Mouse (Mus musculus) testis, adult 2 months (tissue): Measurements from ENCODE around the gene Kcnh3. TPM values are rescaled to one million over a fixed set of nuclear protein-coding genes. Genes with fewer than 3 reads are reported as not detected.
A peak's percentile ranks its signal among the peaks of the same experiment; 100 is the strongest.

Experiments used
- H3K27ac ChIP-seq: fragments of 200-500 bp; 2 replicates; pipeline ENCODE4 v1.5.1; 2012; ENCODE audit warnings: low read depth, low read length; ENCODE audit not compliant: control insufficient read depth, insufficient read depth
- H3K27me3 ChIP-seq: fragments of 200-500 bp; 2 replicates; pipeline ENCODE4 v1.6.1; 2012; ENCODE audit warnings: mild to moderate bottlenecking, low read length, moderate library complexity; ENCODE audit not compliant: control insufficient read depth, insufficient read depth
- H3K36me3 ChIP-seq: fragments of 200-500 bp; 2 replicates; pipeline ENCODE4 v1.6.1; 2012; ENCODE audit warnings: mild to moderate bottlenecking, low read length; ENCODE audit not compliant: control insufficient read depth, insufficient read depth
- H3K4me1 ChIP-seq: fragments of 200-500 bp; 2 replicates; pipeline ENCODE4 v1.6.1; 2012; ENCODE audit warnings: low read length; ENCODE audit not compliant: control insufficient read depth, insufficient read depth
- H3K4me3 ChIP-seq: fragments of 200-500 bp; 2 replicates; pipeline ENCODE4 v1.5.1; 2012; ENCODE audit warnings: low read depth, mild to moderate bottlenecking, low read length, moderate library complexity, mixed read lengths; ENCODE audit not compliant: control insufficient read depth
- CTCF ChIP-seq: fragments of 200-500 bp; IDR thresholded peaks from 2 replicates; pipeline ENCODE4 v1.5.1; 2012; ENCODE audit warnings: low read depth, mild to moderate bottlenecking, inconsistent platforms, low read length, moderate library complexity; ENCODE audit not compliant: control insufficient read depth, insufficient read depth, insufficient replicate concordance
- POLR2A ChIP-seq: fragments of 200-500 bp; IDR thresholded peaks from 2 replicates; pipeline ENCODE4 v1.6.1; 2012; ENCODE audit warnings: low read depth, mild to moderate bottlenecking, inconsistent platforms, low read length, moderate library complexity; ENCODE audit not compliant: control insufficient read depth
- polyA plus RNA-seq: library from polyadenylated mRNA; depleted of rRNA; stranded (reverse); fragments of >200 nt; gene quantifications from 2 replicates; pipeline ENCODE4 v1.2.3, GENCODE M21; 2012; rRNA removed

Gene Kcnh3
- polyA plus RNA-seq: 0.89 and 1.00 TPM in 2 replicates

DNA sequence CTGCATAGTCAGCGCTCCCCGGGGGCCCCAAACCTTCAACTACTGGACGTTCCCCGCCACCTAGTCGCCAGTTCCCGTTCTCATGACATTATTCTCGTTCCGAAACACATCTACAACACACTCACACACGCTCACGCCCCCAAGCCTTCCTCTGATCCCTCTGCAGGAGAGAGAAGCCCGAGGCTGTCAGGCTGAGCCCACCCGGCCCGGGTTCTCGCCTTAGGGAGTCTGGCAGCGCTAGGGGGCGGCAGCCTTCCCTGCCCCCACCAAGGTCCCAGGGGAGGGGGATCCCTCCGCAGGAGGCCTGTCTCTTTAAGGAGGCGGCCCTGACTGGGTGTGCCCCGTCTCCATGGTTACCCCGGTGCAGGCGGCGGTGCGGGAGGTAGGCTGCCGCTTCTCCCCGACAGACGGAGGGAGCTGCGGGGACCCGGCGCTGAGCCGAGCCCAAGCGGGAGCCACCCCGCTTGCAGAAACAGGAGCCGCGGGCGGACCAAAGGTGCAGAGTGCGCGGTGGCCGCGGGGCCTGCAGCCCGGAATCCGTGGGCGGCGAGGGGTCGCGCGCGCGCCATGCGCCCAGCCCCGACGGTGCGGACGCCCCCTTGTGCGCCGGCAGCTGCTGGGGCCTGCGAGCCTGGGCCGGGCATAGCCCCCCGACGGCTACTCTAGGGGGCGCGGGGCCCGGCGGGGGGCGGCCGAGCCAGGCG lies at the start of gene Kcnh3:
Gene Kcnh3 (plus strand): TSS at position 654 of the 704 bp plus-strand sequence.
- no peaks in the 10 kb centered on the region for H3K36me3 ChIP-seq
- H3K27me3 ChIP-seq: no peaks in the 10 kb centered on the region; the same call in 1 of the 2 replicates
- H3K27ac ChIP-seq: no peak within 1 kb of the TSS
- TF ChIP-seq POLR2A (no peak), CTCF (no peak)
- peaks cover 19% of the 10 kb centered on the region for H3K4me1 ChIP-seq
- H3K4me3 ChIP-seq: peak within 1 kb of the TSS; percentile 75

DNA sequence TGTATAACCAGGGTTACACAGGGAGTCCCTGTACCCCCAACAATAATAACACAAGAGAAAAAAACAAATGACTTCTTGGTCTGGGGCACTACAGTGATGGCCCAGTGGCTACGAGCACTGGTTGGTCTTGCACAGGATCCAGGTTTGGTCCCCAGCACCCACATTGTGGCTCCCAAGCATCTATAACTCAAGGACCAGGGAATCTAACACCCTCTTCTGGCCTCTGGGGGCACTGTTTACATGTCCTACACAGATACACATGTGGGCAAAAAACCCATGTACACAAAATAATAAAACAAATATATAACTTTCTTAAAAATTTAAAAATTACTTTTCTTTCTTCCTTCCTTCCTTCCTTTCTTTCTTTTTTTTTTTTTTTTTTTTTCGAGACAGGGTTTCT lies 45.0 kb upstream of the Kcnh3 start:
- Histone ChIP-seq H3K4me1 (no peaks in the 10 kb centered on the region), H3K36me3 (peaks cover 8% of the 10 kb centered on the region), H3K27me3 (no peaks in the 10 kb centered on the region), H3K4me3 (no peak overlapping the region), H3K27ac (no peak overlapping the region)
- TF ChIP-seq CTCF (no peak), POLR2A (no peak)

DNA sequence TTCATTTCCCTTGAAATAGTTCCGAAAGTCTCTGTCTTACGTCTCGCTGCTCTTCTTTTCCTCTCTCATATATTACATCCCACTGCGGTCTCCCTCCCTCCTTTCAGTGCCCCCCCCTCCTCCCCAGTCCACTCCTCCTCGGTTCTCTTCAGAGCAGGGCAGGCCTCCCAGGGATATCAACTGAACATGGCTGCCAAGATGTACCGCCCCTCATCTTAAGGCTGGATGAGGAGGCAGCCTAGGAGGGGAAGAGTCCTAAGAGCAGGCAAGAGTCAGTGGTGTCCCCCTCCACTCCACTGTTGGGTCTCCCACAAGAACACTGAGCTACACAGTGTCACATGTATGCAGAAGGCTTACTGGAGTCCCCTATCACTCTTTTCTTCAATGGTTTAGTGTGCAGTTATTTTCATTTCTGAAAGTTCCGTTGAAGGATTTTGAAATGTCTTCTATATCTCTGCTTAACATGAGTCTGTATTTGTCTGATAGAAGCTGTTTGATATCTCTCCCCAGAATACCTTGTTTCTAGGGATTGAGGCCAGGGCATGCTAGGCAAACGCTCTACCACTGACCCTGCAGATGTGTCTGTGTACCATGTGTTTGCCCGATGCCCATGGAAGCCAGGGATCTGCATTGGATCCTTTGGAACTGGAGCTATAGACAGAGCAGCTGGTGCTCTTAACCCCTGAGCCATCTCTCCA lies 40.3 kb upstream of the Kcnh3 start:
- Histone ChIP-seq H3K4me1 (no peaks in the 10 kb centered on the region), H3K4me3 (no peak overlapping the region), H3K27me3 (no peaks in the 10 kb centered on the region), H3K36me3 (peaks cover 3% of the 10 kb centered on the region), H3K27ac (no peak overlapping the region)
- TF ChIP-seq CTCF: no peak
- no peak for TF ChIP-seq POLR2A

DNA sequence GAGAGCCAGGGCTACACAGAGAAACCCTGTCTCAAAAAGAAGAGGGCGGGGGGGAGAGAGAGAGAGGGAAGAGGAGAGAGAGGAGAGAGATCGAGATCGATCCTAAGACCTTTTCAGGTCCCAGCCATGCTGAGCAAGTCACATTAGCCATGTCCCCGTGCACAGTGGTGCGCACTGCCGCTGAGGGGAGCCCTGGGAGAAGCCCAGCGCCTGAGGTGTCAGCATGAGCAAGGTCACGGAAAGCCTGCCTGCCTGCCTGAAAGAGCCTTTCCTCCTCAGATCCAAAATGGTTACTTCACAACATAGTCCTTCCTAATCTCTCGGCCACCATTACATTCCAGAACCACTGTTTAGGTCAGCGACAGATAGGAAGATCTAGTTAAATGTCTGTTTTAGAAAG lies 30.3 kb upstream of the Kcnh3 start:
- no peak overlapping the region for H3K27ac ChIP-seq
- no peak overlapping the region for H3K4me3 ChIP-seq
- TF ChIP-seq POLR2A: no peak
- TF ChIP-seq CTCF: no peak
- no peaks in the 10 kb centered on the region for H3K27me3 ChIP-seq
- H3K4me1 ChIP-seq: no peaks in the 10 kb centered on the region
- H3K36me3 ChIP-seq: no peaks in the 10 kb centered on the region; the same call in none of the 2 replicates

DNA sequence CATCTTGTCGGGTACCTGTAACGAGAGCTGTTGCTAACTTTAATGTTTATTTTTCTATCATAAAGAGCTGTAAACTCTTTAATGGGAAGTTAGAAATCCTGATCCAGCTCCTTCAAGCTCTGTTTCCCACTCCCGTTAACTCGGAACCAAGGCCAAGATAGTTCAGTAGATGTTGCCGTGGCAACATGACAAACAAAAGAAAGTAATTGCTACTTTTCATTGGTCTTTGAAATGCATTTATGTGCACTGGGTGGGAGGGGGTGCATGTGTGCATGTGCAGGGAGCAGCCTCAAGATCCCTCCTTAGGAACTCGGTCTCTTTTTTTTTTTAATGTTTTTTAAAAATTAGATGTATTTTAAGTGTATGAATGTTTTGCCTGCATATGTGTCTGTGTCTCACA lies 29.6 kb upstream of the Kcnh3 start:
- Histone ChIP-seq H3K36me3 (peaks cover 1% of the 10 kb centered on the region; the same call in 1 of the 2 replicates), H3K4me1 (no peaks in the 10 kb centered on the region), H3K27me3 (no peaks in the 10 kb centered on the region), H3K4me3 (no peak overlapping the region), H3K27ac (no peak overlapping the region)
- no peak for TF ChIP-seq POLR2A
- TF ChIP-seq CTCF: no peak

DNA sequence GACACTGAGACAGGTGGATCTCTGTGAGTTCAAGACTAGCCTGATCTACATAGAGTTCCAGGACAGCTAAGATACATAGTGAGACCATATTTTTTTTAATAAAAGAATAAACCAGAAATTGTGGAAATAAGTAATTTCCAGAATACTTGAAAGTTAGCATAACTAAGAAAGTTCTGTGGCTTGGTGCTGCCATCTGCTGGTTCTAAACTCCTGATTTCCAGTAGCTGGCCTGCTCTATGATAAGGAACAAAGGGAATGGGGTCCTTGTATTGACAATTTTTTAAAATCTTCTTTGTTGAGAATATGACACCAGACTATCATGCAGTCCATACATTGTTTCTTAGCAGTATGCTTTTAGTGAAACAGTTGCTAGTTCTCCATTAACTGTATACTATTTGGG lies 25.9 kb upstream of the Kcnh3 start:
- TF ChIP-seq POLR2A (no peak), CTCF (no peak)
- H3K4me1 ChIP-seq: no peaks in the 10 kb centered on the region
- H3K27ac ChIP-seq: no peak overlapping the region
- no peak overlapping the region for H3K4me3 ChIP-seq
- no peaks in the 10 kb centered on the region for H3K27me3 ChIP-seq
- peaks cover 3% of the 10 kb centered on the region for H3K36me3 ChIP-seq

DNA sequence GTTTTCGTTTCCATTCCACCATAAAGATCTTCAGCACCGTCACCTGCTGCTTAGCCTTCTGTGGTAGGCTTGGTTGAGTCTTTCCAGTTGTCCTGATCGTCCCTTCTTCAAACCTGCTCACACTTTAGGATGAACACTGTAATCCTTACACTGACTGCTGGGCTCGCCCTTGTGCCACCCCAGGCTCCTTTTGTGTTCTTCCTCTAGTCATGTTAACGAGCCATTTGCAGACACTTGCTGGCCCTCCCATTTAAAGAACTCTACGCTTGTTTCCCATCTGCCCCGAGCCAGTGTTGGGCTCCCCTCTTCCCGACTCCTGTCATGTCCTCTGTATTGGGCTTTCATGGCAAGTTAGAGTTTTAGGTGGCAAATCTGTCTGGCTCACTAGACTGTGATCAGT lies 18.7 kb upstream of the Kcnh3 start:
- H3K4me3 ChIP-seq: no peak overlapping the region
- no peaks in the 10 kb centered on the region for H3K27me3 ChIP-seq
- no peak for TF ChIP-seq CTCF
- no peak for TF ChIP-seq POLR2A
- H3K27ac ChIP-seq: no peak overlapping the region
- H3K4me1 ChIP-seq: no peaks in the 10 kb centered on the region
- peaks cover 3% of the 10 kb centered on the region for H3K36me3 ChIP-seq

DNA sequence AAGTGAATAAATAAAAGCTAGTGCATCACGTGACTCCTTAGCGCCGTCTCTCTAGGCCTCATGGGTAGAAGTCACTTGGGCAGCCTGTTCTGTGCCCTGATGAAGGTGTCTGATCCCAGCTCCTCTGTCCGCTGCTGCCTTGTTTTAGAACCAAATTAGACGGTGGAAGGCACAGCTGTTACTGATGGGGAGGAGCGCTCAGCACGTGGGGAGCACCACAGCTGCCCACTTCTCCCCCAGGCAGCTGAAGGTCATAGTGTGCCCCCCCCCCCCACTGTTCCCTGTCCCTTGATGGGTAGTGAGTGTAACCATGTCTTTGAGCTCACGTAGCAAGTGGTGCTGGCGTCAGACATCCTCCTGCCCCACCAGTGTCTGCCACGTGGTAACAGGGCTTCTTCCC lies 11.5 kb upstream of the Kcnh3 start:
- Histone ChIP-seq H3K4me1 (no peaks in the 10 kb centered on the region), H3K4me3 (no peak overlapping the region), H3K36me3 (peaks cover 2% of the 10 kb centered on the region), H3K27me3 (no peaks in the 10 kb centered on the region), H3K27ac (no peak overlapping the region)
- TF ChIP-seq CTCF (no peak), POLR2A (no peak)
